Mouse (Mus musculus): ENCODE data around the gene Tmem268.

- TF ChIP-seq CTCF (IDR thresholded peaks at IDR 0.05; ENCODE audit: control insufficient read depth, insufficient read depth, insufficient read length) (no peak), MAX (IDR thresholded peaks at IDR 0.05) (no peak), USF1 (IDR thresholded peaks at IDR 0.05; ENCODE audit: low read depth) (no peak), MYOG (IDR thresholded peaks at IDR 0.05; ENCODE audit: control insufficient read depth, extremely low read depth, insufficient read length) (no peak), CEBPB (IDR thresholded peaks at IDR 0.05; ENCODE audit: low read depth) (no peak)
Observed at GRCm38 (mm10) chr4:63562742-63563141, 4.2 kb downstream of the Tmem268 start.
